Mouse (Mus musculus) forebrain, embryonic 14.5 days (tissue): ENCODE measurements around the gene Gm12169. TPM values are rescaled to one million over a fixed set of nuclear protein-coding genes. Genes with fewer than 3 reads are reported as not detected.

Source experiments
- ATAC-seq: fragments of 200-750 bp; cut with Nextera tagmentation; 2 replicates; pipeline ENCODE4 v1.8.0; 2017; ENCODE audit warnings: mild to moderate bottlenecking, moderate library complexity
- DNase-seq: peaks from one replicate; pipeline ENCODE4 v3.0.0-alpha.2; 2015; ENCODE audit warnings: low spot score
- H3K27ac ChIP-seq: fragments of 300-500 bp; sonication (generic); 2 replicates; pipeline ENCODE4 v1.5.1; 2014; ENCODE audit warnings: low read depth, mild to moderate bottlenecking, control low read depth, low read length, moderate library complexity
- H3K27me3 ChIP-seq: fragments of 300-500 bp; sonication (generic); replicated peaks from 2 replicates; pipeline ENCODE4 v1.6.1; 2014; ENCODE audit warnings: low read length, control low read depth, mixed read lengths; ENCODE audit not compliant: control insufficient read depth, insufficient read depth
- H3K36me3 ChIP-seq: fragments of 300-500 bp; sonication (generic); 2 replicates; pipeline ENCODE4 v1.6.1; 2014; ENCODE audit warnings: low read length, control low read depth; ENCODE audit not compliant: control insufficient read depth, insufficient read depth
- H3K4me1 ChIP-seq: fragments of 300-500 bp; sonication (generic); 2 replicates; pipeline ENCODE4 v1.6.1; 2014; ENCODE audit warnings: antibody characterized with exemption, low read length, control low read depth; ENCODE audit not compliant: control insufficient read depth, insufficient read depth
- H3K4me2 ChIP-seq: fragments of 300-500 bp; sonication (generic); 2 replicates; pipeline ENCODE4 v1.6.1; 2014; ENCODE audit warnings: mild to moderate bottlenecking, control low read depth, low read length
- H3K4me3 ChIP-seq: fragments of 300-500 bp; sonication (generic); 2 replicates; pipeline ENCODE4 v1.5.1; 2014; ENCODE audit warnings: low read depth, low read length, control low read depth
- H3K9ac ChIP-seq: fragments of 300-500 bp; sonication (generic); 2 replicates; pipeline ENCODE4 v1.6.1; 2014; ENCODE audit warnings: mild to moderate bottlenecking, low read length, control low read depth, moderate library complexity
- H3K9me3 ChIP-seq: fragments of 300-500 bp; sonication (generic); replicated peaks from 2 replicates; pipeline ENCODE4 v1.6.1; 2016; ENCODE audit warnings: low read length, control low read depth, mixed read lengths; ENCODE audit not compliant: control insufficient read depth
- WGBS: fragments of 180-500 bp; shearing (Covaris S2); extraction: QIAGEN DNeasy Blood & Tissue Kit; methylation state at CpG from one replicate; pipeline ENCODE4 v1.1.7; 2014; 5-methylcytosine and 5-hydroxymethylcytosine counted together
- polyA plus RNA-seq: library from polyadenylated mRNA; unstranded; fragments of >200 nt; fragmentation: Nextera tagmentation; extraction: Ambion mirVana; gene quantifications from 2 replicates; pipeline ENCODE4 v1.2.1, GENCODE M21; 2014

Gm12169 gene
- polyA plus RNA-seq, 1 experiment from 2014 or later: not detected

DNA sequence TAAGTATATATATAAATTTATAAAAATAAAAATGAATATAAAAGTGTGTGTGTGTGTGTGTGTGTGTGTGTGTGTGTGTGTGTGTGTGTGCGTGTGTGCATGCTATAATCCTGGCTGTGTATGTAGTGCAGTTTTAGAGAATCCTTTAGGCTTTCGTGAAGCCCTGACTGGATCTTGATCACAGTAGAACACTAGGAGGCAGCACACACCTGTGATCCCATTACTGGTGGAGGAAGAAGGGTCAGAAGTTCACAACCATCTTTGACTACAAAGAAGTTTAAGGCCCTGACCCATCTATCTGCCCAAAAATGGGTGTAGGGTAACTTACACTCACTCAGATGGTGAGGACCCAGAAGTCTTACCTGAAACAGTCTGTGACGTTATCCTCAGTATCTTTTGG, 1.3 kb upstream of the Gm12169 start:
- Histone ChIP-seq H3K27me3 (no peaks in the 10 kb centered on the region), H3K4me1 (no peaks in the 10 kb centered on the region), H3K4me2 (no peak overlapping the region), H3K27ac (no peak overlapping the region), H3K9me3 (no peaks in the 10 kb centered on the region), H3K4me3 (no peak overlapping the region), H3K9ac (no peak overlapping the region), H3K36me3 (no peaks in the 10 kb centered on the region)
- DNase-seq (no peak), ATAC-seq (no peak)
- WGBS: 85% methylated on average over 3 of the region's 3 CpGs

- H3K4me3 ChIP-seq: no peak overlapping the region
- no peaks in the 10 kb centered on the region for H3K27me3 ChIP-seq
- DNase-seq (no peak), ATAC-seq (no peak)
- no peak overlapping the region for H3K27ac ChIP-seq
- H3K9me3 ChIP-seq: no peaks in the 10 kb centered on the region
- WGBS: 80% methylated on average over 4 of the region's 4 CpGs
- H3K36me3 ChIP-seq: no peaks in the 10 kb centered on the region
- H3K4me1 ChIP-seq: no peaks in the 10 kb centered on the region
- H3K4me2 ChIP-seq: no peak overlapping the region
- no peak overlapping the region for H3K9ac ChIP-seq
These were observed 6.1 kb downstream of the Gm12169 start for GRCm38 (mm10) chr11:46530149-46530548.

DNA sequence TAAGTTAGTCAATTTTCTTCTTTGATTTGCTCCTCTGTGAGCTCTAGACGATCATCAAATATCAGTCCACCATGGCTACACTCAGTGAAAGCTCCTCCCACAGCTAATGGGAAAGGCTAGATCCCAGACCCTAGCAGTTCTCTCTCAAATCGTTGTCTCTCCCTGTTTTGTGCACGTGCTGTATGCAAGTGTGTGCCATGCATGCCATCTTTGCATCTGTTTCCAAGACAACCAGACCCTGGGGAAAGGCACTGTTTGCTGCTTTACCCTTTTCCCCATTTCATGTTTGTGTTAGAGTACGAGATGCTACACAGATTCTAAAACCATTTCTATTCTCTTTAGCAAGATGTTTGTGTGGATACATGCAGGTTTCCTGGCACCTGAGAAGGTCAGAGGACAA, 13.0 kb downstream of the Gm12169 start:
- Histone ChIP-seq H3K36me3 (no peaks in the 10 kb centered on the region), H3K4me3 (no peak overlapping the region), H3K9ac (no peak overlapping the region), H3K27ac (no peak overlapping the region), H3K9me3 (no peaks in the 10 kb centered on the region), H3K4me2 (no peak overlapping the region), H3K4me1 (no peaks in the 10 kb centered on the region), H3K27me3 (no peaks in the 10 kb centered on the region)
- DNase-seq: no peak
- WGBS: 70% methylated on average over 4 of the region's 4 CpGs
- ATAC-seq: no peak

DNA sequence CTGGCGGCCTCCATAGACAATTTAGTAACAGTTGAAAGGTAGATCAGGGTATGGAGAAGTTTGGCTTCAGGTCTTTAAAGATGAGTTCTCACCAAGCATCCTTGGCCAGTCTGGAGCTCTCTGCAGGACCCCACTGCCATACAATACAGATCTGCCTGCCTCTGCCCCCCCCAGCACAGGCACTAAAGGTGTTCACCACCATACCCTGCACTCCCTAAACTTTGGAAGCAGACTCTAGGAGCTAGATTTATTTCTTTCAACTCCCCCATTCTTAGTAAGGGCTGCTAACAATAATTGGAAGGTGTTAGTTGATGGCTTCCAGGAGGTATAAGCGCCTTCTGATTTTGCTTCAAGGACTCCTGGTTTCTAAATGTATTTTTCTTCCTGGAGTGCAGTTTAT, 19.5 kb downstream of the Gm12169 start:
- no peak overlapping the region for H3K4me2 ChIP-seq
- H3K4me1 ChIP-seq: no peaks in the 10 kb centered on the region
- H3K9me3 ChIP-seq: no peaks in the 10 kb centered on the region
- no peaks in the 10 kb centered on the region for H3K27me3 ChIP-seq
- H3K36me3 ChIP-seq: no peaks in the 10 kb centered on the region
- H3K27ac ChIP-seq: no peak overlapping the region
- no peak overlapping the region for H3K9ac ChIP-seq
- DNase-seq (no peak), ATAC-seq (no peak)
- 94% methylated on average over 2 of the region's 2 CpGs for WGBS
- H3K4me3 ChIP-seq: no peak overlapping the region

GRCm38 (mm10) chr11:46549721-46550120, 25.7 kb downstream of the Gm12169 start:
- H3K4me3 ChIP-seq: no peak overlapping the region
- H3K4me1 ChIP-seq: no peaks in the 10 kb centered on the region
- H3K9ac ChIP-seq: no peak overlapping the region
- no peak overlapping the region for H3K27ac ChIP-seq
- no peak overlapping the region for H3K4me2 ChIP-seq
- no peaks in the 10 kb centered on the region for H3K36me3 ChIP-seq
- ATAC-seq: no peak
- DNase-seq: no peak
- no peaks in the 10 kb centered on the region for H3K9me3 ChIP-seq
- 84% methylated on average over 4 of the region's 4 CpGs for WGBS
- no peaks in the 10 kb centered on the region for H3K27me3 ChIP-seq

DNA sequence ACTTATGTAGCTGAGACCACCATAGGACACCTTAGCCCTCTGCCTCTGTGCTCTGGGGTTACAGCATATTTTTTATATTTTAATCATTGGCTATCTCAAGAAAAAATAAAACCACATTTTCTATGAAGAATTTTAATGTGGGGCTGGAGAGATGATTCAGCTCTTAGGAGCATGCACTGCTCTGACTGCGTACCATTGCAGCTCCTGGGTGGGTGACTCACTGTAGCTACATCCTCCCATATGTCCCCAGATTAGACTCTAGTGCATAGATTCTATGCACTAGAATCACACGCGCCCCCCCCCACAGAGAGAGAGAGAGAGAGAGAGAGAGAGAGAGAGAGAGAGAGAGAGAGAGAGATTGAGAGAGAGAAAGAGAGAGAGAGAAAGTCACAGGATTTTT, 28.7 kb downstream of the Gm12169 start:
- Histone ChIP-seq H3K9me3 (no peaks in the 10 kb centered on the region), H3K4me3 (no peak overlapping the region), H3K36me3 (no peaks in the 10 kb centered on the region), H3K4me1 (no peaks in the 10 kb centered on the region), H3K4me2 (no peak overlapping the region), H3K9ac (no peak overlapping the region), H3K27ac (no peak overlapping the region), H3K27me3 (no peaks in the 10 kb centered on the region)
- no peak for DNase-seq
- 89% methylated on average over 3 of the region's 3 CpGs for WGBS
- ATAC-seq: no peak

DNA sequence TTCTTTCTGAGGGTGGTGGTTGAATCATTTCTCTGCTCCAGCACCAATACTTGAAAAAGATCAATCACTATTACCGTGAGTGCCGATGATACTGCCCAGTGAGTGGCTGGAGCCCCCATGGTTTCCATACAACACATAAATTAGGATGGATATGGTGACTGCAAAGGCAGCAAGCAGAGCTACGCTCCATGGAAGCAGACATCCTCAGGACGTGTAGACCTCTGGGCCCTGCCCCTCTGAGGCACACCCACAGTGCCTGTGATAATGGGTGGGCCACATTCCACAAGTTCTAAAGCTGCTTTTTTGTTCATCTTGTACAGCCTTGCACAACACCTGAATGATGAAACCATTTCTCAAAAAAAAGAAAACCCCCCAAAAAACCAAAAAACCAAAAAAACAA, 37.1 kb downstream of the Gm12169 start:
- H3K36me3 ChIP-seq: no peaks in the 10 kb centered on the region
- H3K9ac ChIP-seq: no peak overlapping the region
- ATAC-seq (no peak), DNase-seq (no peak)
- H3K4me2 ChIP-seq: no peak overlapping the region
- 88% methylated on average over 4 of the region's 4 CpGs for WGBS
- no peaks in the 10 kb centered on the region for H3K9me3 ChIP-seq
- no peak overlapping the region for H3K4me3 ChIP-seq
- H3K27me3 ChIP-seq: no peaks in the 10 kb centered on the region
- no peaks in the 10 kb centered on the region for H3K4me1 ChIP-seq
- H3K27ac ChIP-seq: no peak overlapping the region

DNA sequence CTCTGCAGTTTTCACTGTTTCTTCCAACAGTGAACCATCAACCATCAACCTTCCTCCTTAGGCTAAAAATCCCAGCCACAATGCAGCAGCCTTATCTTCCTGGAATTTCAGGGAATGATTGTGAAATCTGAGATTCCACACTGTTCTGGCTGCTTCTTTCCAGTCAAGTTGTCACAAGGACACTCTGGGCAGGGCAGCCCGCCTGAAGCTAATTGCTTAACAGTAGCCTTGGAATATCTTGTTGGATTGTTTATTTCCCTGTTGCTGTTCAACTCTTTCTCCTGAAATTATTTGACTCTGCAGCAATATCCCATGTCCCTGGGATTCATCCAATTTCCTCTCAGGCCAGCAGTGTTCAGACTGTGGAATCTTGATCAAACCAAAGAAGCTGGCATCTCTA, 40.7 kb downstream of the Gm12169 start:
- H3K36me3 ChIP-seq: no peaks in the 10 kb centered on the region
- H3K27ac ChIP-seq: no peak overlapping the region
- H3K9me3 ChIP-seq: no peaks in the 10 kb centered on the region
- DNase-seq (no peak), ATAC-seq (no peak)
- no peak overlapping the region for H3K9ac ChIP-seq
- no peak overlapping the region for H3K4me3 ChIP-seq
- H3K27me3 ChIP-seq: no peaks in the 10 kb centered on the region
- no peak overlapping the region for H3K4me2 ChIP-seq
- WGBS: 88% methylated on average over 1 of the region's 1 CpGs
- no peaks in the 10 kb centered on the region for H3K4me1 ChIP-seq

GRCm38 (mm10) chr11:46565967-46566366, 42.0 kb downstream of the Gm12169 start:
- ATAC-seq: no peak
- Histone ChIP-seq H3K27ac (no peak overlapping the region), H3K4me1 (no peaks in the 10 kb centered on the region), H3K36me3 (no peaks in the 10 kb centered on the region), H3K4me2 (no peak overlapping the region), H3K4me3 (no peak overlapping the region), H3K9me3 (no peaks in the 10 kb centered on the region), H3K27me3 (no peaks in the 10 kb centered on the region), H3K9ac (no peak overlapping the region)
- DNase-seq: no peak
- WGBS: 95% methylated on average over 2 of the region's 2 CpGs

DNA sequence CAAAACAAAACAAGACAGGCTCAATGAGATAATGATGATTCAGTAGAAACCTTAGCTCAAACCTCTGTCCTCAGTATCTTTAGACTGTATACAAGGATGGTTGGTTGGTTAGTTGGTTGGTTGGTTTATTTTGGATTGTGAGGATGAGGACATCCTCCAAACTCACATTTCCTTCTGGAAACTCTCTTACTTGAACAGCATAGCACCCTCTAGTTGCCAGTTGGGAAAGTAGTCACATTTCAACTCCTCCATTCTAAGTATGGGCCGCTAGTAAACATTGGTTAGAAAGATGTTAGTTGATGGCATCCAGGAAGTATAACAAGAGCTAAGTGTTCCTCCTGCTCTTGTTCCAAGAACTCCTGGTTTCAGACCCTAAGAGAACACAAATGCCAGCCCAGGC, 45.1 kb downstream of the Gm12169 start:
- Histone ChIP-seq H3K36me3 (no peaks in the 10 kb centered on the region), H3K27me3 (no peaks in the 10 kb centered on the region), H3K4me1 (no peaks in the 10 kb centered on the region), H3K4me3 (no peak overlapping the region), H3K9ac (no peak overlapping the region), H3K4me2 (no peak overlapping the region), H3K9me3 (no peaks in the 10 kb centered on the region), H3K27ac (no peak overlapping the region)
- DNase-seq (no peak), ATAC-seq (no peak)
- 75% methylated on average over 1 of the region's 1 CpGs for WGBS
